Mouse (Mus musculus) c-Kit-positive CD71-positive TER-119-positive erythroid progenitor cells, embryonic 14.5 days (primary cell): Measurements from ENCODE around the gene Mrps2.
"Not testable (repeated sequence)": the region's sequence is repeated elsewhere in the genome, so short reads cannot be mapped to it uniquely, and the experiment has no call there.

Experiments
- DNase-seq: peaks from one replicate; pipeline ENCODE4 v3.0.0-alpha.2; 2013; ENCODE audit warnings: low spot score

Gene Mrps2

DNA sequence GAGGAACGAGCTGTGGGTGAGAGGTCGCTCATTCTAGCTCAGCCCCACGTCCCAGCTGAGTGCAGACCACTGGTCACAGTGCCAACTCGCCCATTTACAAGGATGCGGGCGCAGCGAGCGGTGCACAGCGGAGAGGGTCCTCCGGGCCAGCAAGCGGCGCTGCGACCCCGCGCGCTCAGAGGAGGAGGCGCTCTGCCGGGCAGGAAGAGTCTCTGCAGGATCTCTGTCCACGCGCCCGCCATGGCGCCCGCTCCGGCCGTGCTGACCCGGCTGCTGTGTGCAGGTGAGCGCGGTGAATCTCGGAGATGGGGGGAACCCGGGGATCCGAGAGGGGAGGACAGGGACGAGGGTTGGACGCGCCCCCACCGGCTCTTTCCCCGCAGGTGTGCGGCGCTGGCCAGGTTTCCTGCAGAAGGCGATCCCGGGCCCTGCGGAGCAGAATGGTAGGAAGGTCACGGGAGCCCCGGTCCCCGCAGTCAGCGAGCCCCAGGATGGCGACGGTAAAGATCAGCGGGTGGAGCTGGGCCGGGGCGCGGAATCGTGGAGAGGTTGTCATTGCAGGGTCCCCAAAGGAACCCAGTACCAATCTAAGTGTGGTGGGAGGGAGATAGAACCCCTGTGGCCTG lies at the start of gene Mrps2:
TSS of gene Mrps2 (plus strand) at position 207 of the 626 bp plus-strand sequence.
- DNase-seq, result peak; percentile 68

DNA sequence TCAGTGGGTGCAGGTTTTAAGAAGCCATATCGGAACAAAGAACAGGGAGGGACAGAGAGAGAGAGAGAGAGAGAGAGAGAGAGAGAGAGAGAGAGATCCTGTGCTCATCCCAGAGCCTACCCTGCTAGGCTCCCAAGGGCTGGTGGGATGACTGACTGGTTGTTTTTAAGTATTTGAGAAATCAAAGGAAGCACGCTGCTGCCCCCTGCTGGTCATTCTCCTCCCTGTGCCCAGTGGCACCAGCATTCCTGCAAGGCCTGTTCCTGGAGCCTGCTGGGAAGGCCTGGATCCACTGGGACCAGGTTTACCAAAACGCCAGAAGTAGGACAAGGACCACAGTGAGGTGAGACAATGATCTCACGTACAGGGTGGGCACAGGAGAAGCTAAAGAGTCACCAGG lies 48.0 kb upstream of the Mrps2 start:
- peak; percentile 62 for DNase-seq

DNA sequence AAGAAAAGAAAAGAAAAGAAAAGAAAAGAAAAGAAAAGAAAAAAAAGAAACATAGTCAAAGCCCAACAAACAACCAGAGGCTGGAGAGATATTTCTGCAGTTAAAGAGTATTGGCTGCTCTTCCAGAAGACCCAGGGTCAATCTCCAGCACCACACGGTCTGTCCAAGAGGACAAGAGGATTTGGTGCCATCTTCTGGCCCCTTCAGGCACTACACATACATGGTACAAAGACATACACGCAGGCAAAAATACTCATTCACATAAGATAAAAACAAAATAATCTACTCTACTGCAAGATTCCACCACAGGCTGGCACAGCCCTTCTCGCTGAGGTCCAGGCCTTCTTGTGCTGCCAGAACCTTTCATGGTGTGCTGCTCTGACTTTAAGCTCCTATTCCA lies 44.7 kb upstream of the Mrps2 start:
- DNase-seq, result peak; percentile 45

DNA sequence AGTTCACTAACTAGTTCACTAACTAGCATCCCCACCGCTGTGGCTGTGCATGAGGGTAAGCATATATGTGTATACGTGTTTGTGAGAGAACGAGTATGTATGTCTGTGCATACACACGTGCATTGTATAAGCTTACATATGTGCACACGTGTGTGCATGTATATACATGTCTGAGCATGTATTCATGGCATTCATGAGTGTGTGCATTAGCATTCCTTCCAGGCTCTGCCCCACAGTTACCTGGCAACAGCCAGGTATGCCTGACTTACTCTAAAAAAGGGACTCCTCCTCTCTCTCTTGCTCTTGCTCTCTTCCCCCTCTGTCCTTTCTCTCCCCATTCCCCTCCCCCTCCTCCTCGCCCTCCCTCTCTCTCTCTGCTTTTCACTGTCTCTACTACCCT lies 40.6 kb upstream of the Mrps2 start:
- no peak for DNase-seq

DNA sequence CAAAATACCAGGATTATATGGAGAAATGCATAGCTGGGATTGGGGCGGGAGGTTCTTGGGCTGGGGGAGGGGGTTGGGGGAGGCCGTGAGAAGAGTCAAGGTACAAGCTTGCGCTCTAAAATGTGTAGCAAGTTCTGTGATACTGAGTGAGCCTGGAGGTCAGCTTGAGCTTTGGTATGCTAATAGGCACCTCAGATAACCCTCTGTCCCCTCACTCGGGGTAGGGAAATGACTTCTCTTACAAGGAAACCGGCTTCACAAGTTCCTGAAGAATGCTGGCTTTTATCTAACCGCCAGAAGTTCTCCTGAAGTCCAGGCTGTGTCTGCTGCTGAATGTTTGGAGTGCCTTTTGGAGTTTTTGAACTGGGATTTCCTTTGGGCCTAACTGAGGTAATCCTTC lies 37.0 kb upstream of the Mrps2 start:
- no peak for DNase-seq

DNA sequence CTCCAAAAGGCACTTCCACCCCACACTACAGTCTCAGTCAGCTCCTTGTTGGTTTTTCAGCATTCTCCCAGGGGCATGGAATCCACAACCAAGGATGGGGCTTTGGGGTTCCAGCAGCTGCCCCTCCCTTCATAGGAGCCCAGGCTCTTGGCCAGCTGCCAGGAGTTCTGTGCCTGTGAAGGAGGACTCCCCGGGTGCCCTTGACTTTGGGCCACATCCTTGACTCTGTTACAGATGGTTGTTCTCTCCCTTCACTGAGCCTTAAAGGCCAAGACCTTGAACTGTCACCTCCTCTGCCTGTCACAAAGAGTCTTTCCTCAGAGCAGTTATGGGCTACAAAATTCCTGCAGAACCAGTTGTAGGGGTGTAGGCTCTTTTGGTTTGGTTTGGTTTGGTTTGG lies 35.1 kb upstream of the Mrps2 start:
- no peak for DNase-seq

DNA sequence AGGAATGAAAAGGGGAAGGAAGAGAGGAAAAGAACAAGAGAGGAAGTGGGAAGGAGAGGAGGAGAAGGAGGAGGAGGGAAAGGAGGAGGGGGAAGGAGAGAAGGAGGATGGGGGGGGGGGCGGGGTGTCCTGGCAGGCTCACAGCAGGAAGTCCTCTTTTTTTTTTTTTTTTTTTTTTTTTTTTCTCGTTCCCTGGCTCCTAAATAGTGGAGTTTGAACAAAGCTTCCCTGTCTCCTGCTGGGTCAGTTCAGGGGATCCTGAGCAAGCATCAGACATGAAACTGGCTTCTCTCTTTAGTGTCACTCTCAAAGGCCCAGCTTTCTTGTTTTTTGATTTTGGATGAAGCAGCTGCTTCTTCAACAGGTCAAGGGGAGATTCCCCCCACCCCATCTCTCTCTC lies 34.4 kb upstream of the Mrps2 start:
- no peak for DNase-seq

DNA sequence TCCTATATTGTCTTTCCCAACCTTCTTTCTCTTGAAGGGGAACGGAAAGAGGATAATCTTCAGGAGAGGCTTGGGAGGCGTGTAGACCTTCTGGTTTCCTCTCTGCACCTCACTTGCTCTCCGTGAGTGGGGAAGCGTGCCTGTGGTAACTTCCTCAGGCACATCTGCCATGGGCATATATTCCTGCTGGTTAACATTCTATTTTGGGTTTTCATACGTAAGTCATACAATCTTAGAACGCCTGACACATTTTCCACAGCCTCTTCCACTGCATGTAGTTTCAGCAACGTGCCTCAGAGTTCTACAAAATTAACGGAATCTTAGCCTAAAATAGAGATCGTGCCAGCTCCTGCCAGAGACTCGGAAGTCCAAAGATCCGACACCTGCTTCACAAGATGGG lies 32.5 kb upstream of the Mrps2 start:
- DNase-seq, result no peak

DNA sequence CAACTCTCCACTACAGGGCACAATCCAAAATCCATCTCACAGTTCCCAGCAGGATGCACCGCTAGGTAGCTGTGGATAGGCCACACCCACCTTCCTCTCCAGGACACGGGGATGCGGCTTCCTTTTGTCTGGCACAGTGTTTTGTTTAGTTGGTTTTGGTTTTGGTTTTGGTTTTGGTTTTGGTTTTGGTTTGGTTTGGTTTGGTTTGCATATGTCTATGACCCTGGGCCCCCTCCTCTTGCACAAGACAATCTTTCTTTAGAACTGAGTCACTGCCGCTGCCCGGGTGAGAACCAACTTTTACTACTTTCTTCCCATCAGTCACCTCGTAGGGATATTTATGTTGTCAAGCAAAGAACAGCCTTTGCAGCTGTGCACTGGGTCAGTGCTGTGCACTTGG lies 27.0 kb upstream of the Mrps2 start:
- DNase-seq, result no peak

DNA sequence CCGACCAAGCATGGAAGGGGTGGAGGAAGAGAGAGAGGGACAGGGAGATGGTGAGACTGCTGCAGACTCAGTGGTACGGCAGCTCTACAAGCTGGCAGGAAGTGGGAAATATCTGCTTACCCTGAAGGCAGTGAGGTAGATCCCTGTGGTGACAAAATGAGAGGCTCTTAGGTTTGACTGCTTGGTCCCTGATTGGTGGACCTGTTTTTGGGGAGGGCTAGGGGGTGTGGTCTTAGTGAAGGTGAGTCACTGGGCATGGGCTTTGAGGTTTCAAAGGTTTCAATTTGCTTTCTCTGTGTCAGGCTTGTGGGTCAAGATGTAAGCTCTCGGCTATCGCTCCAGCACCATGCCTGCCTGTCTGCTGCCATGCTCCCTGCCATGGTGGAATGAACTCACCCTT lies 22.8 kb upstream of the Mrps2 start:
- DNase-seq, result no peak

DNA sequence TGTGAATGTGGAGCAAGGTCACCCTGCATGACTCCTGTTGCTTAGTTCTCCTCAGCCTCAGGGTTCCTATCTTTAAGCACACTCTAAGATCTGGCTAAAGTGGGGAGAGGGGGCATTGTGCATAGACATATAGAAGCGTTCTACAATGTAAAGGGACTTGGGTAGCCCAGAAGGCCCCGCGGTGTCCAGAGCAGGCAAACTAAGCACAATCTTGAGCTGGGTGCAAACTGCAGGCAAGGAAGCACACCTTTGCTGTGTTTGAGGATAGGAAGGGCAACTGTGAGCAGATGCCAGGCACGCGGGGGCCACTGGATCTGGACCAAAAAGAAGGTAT lies 21.7 kb upstream of the Mrps2 start:
- DNase-seq, result no peak

DNA sequence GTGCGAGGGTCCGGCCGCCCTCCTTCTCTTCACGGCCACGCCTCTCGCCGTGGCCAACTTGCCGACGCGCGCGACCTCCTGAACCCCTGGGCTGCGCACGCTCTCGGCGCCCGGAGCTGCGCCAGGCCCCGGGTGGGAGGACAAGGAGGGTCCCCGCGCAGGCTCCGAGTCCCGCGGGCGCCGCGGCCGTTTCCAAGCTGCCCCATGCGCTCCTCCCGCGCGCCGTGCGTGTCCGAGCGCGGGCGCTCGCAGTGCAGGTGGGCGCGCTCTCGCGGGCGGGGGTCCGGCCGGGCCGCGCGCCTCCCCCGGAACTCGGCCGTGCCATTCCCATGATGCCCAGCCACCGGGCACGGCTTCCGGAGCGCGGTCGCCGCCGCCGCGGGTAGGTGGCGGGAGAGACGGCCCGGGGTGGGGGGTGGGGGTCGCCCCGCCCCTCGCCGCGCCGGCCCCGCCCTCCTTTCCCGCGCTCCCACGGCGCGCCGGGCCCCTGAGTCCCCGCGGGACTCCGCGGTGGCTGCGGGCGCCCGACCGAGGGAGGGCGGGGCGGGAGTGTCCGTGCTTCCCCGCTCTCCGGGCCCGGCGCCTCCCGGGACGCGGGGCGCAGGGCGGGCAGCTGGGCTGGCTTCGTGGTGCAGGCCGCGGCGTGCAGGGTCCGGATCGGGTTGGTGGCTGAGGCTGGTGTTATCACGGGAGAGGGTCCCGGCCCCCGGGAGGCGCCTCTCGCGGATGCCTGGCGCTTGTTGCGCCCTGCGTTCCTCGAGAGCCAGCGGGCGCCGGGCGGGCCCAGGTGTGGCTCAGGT lies 21.2 kb upstream of the Mrps2 start, which contains the start of gene Ppp1r26:
TSS of gene Ppp1r26 (plus strand) at position 286 of the 800 bp plus-strand sequence.
- DNase-seq, result no peak

DNA sequence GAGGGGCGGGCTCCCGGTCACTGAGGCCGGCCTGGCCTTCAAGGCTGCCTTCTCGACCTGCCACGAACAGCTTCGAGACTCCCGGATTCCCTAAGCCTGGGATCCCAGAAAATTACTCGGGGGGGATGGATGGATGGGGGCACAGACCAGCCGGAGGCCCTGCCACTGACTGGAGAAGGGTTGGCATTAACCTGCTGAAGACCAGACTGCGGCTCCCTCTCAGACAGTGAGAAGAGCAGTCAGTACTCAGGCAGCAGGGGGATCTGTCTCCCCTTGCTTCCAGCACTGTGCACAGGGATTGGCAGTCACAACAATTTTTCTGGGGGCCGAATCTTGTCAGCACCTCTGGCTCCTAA lies 20.6 kb upstream of the Mrps2 start:
- no peak for DNase-seq

DNA sequence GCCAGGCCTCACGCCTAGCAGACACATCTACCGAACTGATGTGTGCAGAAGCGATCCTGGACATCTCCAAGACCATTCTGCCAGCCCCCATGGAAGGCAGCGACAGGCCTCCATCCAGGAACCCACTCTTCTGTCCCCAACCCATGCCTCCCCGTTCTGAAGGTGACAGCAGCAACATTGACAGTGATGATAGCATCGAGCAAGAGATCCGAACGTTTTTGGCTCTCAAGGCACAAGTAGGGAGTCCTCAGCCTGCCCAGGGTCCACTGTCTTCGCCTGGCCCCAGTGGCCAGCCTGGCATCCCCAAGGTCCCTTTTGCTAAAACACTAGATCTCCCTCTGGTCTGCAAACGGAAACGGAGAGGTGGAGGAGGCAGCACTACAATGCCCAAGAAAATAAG lies 16.2 kb upstream of the Mrps2 start:
- no peak for DNase-seq

DNA sequence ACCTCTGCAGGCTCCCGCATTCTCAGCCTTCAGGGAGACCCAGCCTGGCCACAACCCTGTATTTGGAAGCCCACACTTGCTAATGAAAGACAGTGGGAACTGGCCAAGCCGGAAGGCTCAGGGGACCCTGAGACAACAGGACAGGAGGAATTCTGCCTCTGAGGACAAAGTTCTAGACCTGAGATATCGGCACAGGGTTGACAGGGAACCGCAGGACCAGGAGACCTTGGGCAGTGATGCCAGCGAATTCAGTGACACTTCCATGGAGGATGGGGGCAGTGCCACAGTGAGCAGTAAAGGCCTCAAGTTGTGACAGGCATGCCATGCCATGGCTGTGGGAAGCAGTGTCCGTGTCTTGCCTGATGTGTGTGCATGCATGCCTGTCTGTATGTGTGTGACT lies 14.3 kb upstream of the Mrps2 start:
- no peak for DNase-seq

DNA sequence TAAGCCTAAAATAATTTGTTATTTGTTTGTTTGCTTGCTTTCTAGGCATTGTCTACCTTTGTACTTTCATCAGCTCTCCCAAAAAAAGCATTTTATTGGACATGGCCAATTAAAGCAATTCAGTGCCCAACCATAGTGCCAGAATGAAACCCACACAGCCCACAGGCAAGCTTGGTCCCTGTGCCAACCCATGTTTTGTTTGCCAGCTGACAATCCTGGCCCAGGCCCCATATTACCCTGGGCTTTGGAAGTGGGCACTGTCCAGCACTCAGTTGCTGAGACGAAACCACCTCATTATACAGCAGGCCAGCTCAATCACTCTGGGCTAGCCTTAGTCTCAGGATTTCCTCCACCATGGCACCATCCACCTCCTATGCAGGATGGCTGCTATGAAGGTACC lies 11.2 kb upstream of the Mrps2 start:
- no peak for DNase-seq

DNA sequence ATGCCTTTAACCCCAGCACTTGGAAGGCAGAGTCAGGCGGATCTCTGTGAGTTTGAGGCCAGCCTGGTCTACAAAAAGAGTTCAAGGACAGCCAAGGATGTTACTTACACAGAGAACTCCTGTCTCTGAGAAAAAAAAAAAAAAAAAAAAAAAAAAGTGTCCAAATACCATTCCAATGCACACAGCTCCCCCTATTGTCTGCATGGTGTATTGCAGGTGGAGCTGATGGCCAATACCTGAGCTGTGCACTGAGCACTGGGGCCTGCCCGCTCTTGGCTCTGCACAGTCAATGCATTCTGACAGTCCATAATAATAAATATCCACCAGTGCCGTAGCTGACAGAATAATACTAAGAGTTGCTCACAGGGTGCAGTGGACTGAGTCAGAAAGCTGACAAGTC lies 3.9 kb upstream of the Mrps2 start:
- DNase-seq, result peak; percentile 65

DNA sequence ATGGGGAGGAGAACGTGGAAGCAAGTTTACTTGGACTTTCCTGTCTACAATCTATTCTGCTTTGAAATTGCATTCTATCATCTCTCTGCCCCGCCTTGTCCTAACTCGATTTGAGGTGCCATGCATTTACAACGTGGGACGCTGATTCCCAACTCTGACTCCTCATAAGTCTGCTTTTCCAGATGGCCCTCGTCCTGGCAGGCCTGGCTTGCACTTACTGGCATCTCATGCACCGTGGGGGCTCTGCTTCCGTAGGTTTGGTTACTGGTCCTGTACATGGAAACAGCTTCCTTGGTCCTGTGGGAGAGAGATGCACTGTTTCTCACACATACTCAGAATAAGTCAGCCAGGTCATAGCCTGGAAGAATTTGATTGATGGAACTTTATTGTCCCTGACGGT lies 2.9 kb upstream of the Mrps2 start:
- no peak for DNase-seq

DNA sequence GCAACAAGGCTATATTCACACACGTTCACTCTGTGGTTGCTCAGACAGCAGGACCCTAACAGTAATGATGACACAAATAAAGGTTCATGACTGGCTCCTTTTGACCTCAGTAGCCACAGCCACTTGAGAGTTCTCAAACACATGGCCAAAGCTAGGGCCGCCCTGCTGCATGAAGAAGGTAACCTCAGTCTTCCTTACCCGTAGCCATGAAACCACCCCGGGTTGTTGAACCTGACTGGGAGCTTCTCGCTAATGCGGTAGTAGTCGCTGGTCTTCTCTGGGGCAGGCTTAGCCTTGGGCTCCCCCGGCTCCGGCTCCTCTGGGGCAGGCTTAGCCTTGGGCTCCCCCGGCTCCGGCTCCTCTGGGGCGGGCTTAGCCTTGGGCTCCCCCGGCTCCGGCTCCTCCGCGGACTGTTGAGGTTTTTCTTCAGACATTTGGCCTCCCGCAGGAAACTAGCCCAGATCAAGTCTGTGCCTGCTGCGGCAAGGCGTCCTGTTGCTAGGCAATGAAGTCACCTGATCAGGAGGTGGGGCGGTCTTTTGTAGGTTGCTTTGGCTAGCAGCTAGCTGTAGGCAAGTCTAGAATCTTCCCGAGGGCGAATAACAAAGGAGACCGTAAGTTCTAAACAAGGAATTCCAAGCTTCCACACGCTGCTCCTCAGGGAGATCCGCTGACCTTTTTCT lies 1.9 kb upstream of the Mrps2 start, which contains the start of gene 1700007K13Rik:
TSS of gene 1700007K13Rik (minus strand) at position 497 of the 683 bp plus-strand sequence.
- peak; percentile 34 for DNase-seq

DNA sequence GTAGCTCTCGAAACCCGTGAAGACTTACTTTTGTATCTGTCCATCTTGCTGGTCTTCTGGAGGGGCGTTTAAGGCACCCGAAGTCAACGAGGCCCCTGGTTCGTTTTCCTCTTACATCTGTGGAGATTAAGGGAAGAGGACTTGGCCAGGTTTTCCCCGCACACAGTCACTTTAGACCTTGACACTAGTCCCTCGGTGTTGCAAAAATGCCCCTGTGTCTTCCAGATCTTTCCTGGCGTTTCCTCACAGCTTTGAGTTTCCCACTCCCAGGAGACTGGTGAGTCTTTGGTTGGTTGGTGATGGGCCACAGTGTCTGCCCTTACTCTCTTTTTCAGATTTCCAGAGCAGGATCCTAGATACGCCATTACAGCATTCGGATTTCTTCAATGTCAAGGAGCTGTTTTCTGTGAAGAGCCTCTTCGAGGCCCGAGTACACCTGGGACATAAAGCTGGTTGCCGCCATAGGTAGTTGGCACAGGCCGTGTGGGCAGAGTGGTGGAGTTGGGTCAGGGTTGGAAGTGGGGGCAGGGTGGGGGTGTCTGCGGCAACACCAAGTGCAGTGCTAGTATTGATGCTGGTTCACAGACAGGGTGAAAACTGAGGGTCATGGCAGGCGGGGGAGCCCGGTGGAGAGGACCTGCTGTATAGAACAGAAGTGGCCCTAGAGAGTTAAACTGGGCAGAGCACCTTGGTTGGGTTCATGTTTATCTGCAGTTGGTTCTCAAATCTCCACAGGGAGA lies 790 bp downstream of the Mrps2 start:
- DNase-seq, result peak; percentile 9

DNA sequence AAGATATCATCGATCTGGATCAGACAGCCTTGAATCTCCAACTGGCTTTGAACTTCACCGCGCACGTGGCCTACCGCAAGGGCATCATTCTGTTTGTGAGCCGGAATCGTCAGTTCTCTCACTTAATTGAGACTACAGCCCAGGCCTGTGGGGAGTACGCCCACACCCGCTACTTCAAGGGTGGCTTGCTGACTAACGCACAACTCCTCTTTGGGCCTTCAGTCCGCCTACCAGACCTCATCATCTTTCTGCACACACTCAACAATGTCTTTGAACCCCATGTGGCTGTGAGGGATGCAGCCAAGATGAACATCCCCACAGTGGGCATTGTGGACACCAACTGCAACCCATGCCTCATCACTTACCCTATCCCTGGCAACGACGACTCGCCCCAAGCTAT lies 1.6 kb downstream of the Mrps2 start:
- no peak for DNase-seq

DNA sequence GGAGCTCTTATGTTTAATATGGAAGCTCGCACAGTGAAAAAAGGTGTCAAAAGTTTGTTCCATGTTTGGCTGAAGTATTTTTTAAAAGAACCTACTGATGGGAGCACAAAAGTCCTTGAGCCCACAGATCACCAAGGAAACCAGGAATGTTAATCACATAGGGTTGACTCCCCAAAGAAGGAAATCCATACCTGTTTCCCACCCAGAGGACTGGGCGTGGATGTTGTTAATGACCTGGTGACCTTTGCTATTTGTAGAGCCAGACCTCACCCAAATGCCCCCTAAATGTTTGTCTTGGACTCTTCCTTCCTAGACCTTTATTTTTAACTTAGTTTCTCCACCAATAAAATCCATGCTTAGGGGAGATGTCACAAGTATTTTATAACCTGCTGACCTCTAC lies 2.7 kb downstream of the Mrps2 start:
- no peak for DNase-seq

DNA sequence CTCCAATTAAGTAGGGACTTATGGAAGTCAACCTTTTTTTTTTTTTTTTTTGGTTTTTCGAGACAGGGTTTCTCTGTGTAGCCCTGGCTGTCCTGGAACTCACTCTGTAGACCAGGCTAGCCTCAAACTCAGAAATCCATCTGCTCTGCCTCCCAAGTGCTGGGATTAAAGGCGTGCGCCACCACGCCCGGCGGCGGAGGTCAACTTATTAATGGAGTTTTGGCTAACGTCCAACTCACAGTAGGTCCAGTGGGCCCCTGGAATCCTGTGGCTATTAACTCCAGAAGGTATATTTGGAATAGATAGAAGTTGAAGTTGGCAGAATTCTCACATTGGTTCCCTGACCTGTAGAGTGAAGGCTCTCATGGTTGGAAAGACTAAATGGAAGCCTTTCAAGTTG lies 4.1 kb downstream of the Mrps2 start:
- not testable (repeated sequence) for DNase-seq
